In genomic region chr15:81030891-81031425, GRCm38 (mm10) we compare ENCODE assay signal across 21 mouse cellular contexts. TPM values are rescaled to one million over a fixed set of nuclear protein-coding genes. Genes with fewer than 3 reads are reported as not detected.
DNase-seq lines count a peak whose midpoint lies in the region; ATAC-seq and TF ChIP-seq lines count a peak whose summit lies in the region.
"Had no signal": no experiment of that assay in that cellular context is flagged by ENCODE, and none has a peak within 500 bp of the region (broad histone marks: within the 10 kb centered on the region; RNA-seq: fewer than 3 reads in every experiment).

No protein-coding gene starts in this region.

- H3K4me2 ChIP-seq in kidney, embryonic 14.5 days (replicated peaks; ENCODE audit: low read depth, low read length) = no peak overlapping the region
- H3K4me2 ChIP-seq: heart, embryonic 11.5 days; limb, embryonic 13.5 days; lung, embryonic 15.5 days; midbrain, embryonic 12.5 days had no signal

- H3K27ac ChIP-seq in kidney, embryonic 14.5 days (ENCODE audit: low read depth, low read length) = no peak overlapping the region
- no peak overlapping the region for H3K27ac ChIP-seq in kidney, adult 2 months (ENCODE audit: insufficient read depth, low read depth, low read length)
- H3K27ac ChIP-seq: hindbrain, postnatal 0 days; limb, embryonic 13.5 days; liver, embryonic 14.5 days; lung, embryonic 15.5 days; midbrain, embryonic 12.5 days had no signal

- no peaks in the 10 kb centered on the region for H3K27me3 ChIP-seq in kidney, embryonic 14.5 days (ENCODE audit: control insufficient read depth, insufficient read depth, low read length)
- no peaks in the 10 kb centered on the region for H3K27me3 ChIP-seq in kidney, adult 2 months (replicated peaks; ENCODE audit: control insufficient read depth, insufficient read depth, low read length)
- H3K27me3 ChIP-seq: limb, embryonic 13.5 days; lung, embryonic 15.5 days; midbrain, embryonic 12.5 days had no signal

- no peaks in the 10 kb centered on the region for H3K36me3 ChIP-seq in kidney, embryonic 14.5 days (ENCODE audit: control insufficient read depth, insufficient read depth, low read length)
- no peaks in the 10 kb centered on the region for H3K36me3 ChIP-seq in kidney, adult 2 months (ENCODE audit: control insufficient read depth, insufficient read depth, low read length)
- H3K36me3 ChIP-seq: limb, embryonic 13.5 days; lung, embryonic 15.5 days; midbrain, embryonic 12.5 days had no signal

- peak; percentile 90 for DNase-seq in heart, adult 11 months
- no peak for DNase-seq in heart, adult 8-10 months (ENCODE audit: low spot score)
- DNase-seq in kidney, adult 18-20 months = peak; percentile 35
- peak; percentile 66 for DNase-seq in kidney, adult 2 months
- DNase-seq in kidney, postnatal 36 days = peak; percentile 63 to 74
- no peak for DNase-seq in layer of hippocampus, adult 11-12 months (ENCODE audit: low spot score)
- DNase-seq: adrenal gland, postnatal 36 days; cerebellum, adult 18-20 months; cerebellum, postnatal 25 days; embryo, embryonic 11 days; gastrocnemius, postnatal 10 days; thymus, postnatal 14 days had no signal

- no peak overlapping the region for H3K4me3 ChIP-seq in kidney, embryonic 14.5 days (ENCODE audit: low read length)
- H3K4me3 ChIP-seq in kidney, adult 2 months (ENCODE audit: insufficient read depth, low read depth, low read length) = no peak overlapping the region
- H3K4me3 ChIP-seq: limb, embryonic 13.5 days; lung, embryonic 15.5 days; midbrain, embryonic 12.5 days had no signal

- no peak for TF ChIP-seq CTCF in kidney, adult 2 months (conservative IDR thresholded peaks at IDR 0.05; ENCODE audit: insufficient read depth, insufficient read length, low read depth, low read length)

- H3K9me3 ChIP-seq in kidney, embryonic 14.5 days (ENCODE audit: control insufficient read depth, low read length) = no peaks in the 10 kb centered on the region
- H3K9me3 ChIP-seq: G1E; limb, embryonic 13.5 days; lung, embryonic 15.5 days; midbrain, embryonic 12.5 days had no signal

- H3K9ac ChIP-seq in kidney, embryonic 14.5 days (ENCODE audit: low read depth, low read length) = no peak overlapping the region
- H3K9ac ChIP-seq: limb, embryonic 13.5 days; liver, embryonic 14.5 days; lung, embryonic 15.5 days; midbrain, embryonic 12.5 days had no signal

- WGBS in kidney, embryonic 14.5 days = 67% methylated on average over 10 of the region's 10 CpGs
- WGBS in kidney, adult 2 months = 57% methylated on average over 10 of the region's 10 CpGs

- ATAC-seq in kidney, embryonic 14.5 days (ENCODE audit: low FRiP score, low TSS enrichment) = no peak
- ATAC-seq in activated CD4-positive, CD25-positive, alpha-beta regulatory T cell, adult 4 months = no peak
- ATAC-seq: hindbrain, postnatal 0 days had no signal

- peaks cover 28% of the 10 kb centered on the region for H3K4me1 ChIP-seq in kidney, embryonic 14.5 days (ENCODE audit: control insufficient read depth, insufficient read depth, low read length)
- H3K4me1 ChIP-seq in kidney, adult 2 months (ENCODE audit: control insufficient read depth, insufficient read depth, low read length) = peaks cover 9% of the 10 kb centered on the region; the same call in 1 of the 2 replicates

- no peak for TF ChIP-seq POLR2A in kidney, adult 2 months (IDR thresholded peaks at IDR 0.05; ENCODE audit: low read depth, low read length)

RNA-seq across cellular contexts. Expression of gene Sgsm3, which starts 53.4 kb away (rescaled TPM):
- total RNA-seq in heart, adult 8-10 months (2022) = 10 to 100 TPM; 11.0 to 14.6 (median 11.7) TPM
- 17.2 and 17.7 TPM in 2 replicates for polyA plus RNA-seq in kidney, embryonic 14.5 days (2014; fragmentation: Nextera tagmentation; extraction: Ambion mirVana)
- 20.0 and 25.1 TPM in 2 replicates for polyA plus RNA-seq in kidney, adult 2 months (2012; rRNA removed)
- 1 to 10 TPM; 1.5 to 6.3 TPM for polyA plus RNA-seq in activated CD4-positive, CD25-positive, alpha-beta regulatory T cell, adult 4 months (2017; shearing (Covaris generic))

Comparison
In these comparisons a context has a peak if more than half of its experiments do, and no peak if none do; other contexts are left out.
1. DNase-seq: peak in heart, adult 11 months (single experiment), kidney, adult 18-20 months (single experiment), kidney, adult 2 months (single experiment) and kidney, postnatal 36 days (2 of 2); none in heart, adult 8-10 months (single experiment) and layer of hippocampus, adult 11-12 months (single experiment).